Mouse (Mus musculus) limb, embryonic 13.5 days (tissue): ENCODE data around the gene St3gal3. TPM values are rescaled to one million over a fixed set of nuclear protein-coding genes. Genes with fewer than 3 reads are reported as not detected.

Experiments
- ATAC-seq: fragments of 200-750 bp; cut with Nextera tagmentation; 2 replicates; pipeline ENCODE4 v1.8.0; 2017; ENCODE audit warnings: low read depth, moderate number of reproducible peaks, moderate TSS enrichment; ENCODE audit not compliant: low FRiP score
- H3K27ac ChIP-seq: fragments of 300-500 bp; sonication (generic); 2 replicates; pipeline ENCODE4 v1.5.1; 2015; ENCODE audit warnings: inconsistent platforms, mild to moderate bottlenecking, moderate library complexity
- H3K27me3 ChIP-seq: fragments of 300-500 bp; sonication (generic); 2 replicates; pipeline ENCODE4 v1.6.1; 2015; ENCODE audit warnings: mild to moderate bottlenecking, inconsistent platforms
- H3K36me3 ChIP-seq: fragments of 300-500 bp; sonication (generic); 2 replicates; pipeline ENCODE4 v1.6.1; 2015; ENCODE audit warnings: inconsistent platforms, mild to moderate bottlenecking, moderate library complexity
- H3K4me1 ChIP-seq: fragments of 300-500 bp; sonication (generic); 2 replicates; pipeline ENCODE4 v1.6.1; 2015; ENCODE audit warnings: inconsistent platforms
- H3K4me2 ChIP-seq: fragments of 300-500 bp; sonication (generic); replicated peaks from 2 replicates; pipeline ENCODE4 v1.6.1; 2015; ENCODE audit warnings: inconsistent platforms, mild to moderate bottlenecking, moderate library complexity
- H3K4me3 ChIP-seq: fragments of 300-500 bp; sonication (generic); 2 replicates; pipeline ENCODE4 v1.5.1; 2015; ENCODE audit warnings: moderate library complexity, mild to moderate bottlenecking, inconsistent platforms
- H3K9ac ChIP-seq: fragments of 300-500 bp; sonication (generic); 2 replicates; pipeline ENCODE4 v1.6.1; 2015; ENCODE audit warnings: mild to moderate bottlenecking, inconsistent platforms
- H3K9me3 ChIP-seq: fragments of 300-500 bp; sonication (generic); 2 replicates; pipeline ENCODE4 v1.6.1; 2016; ENCODE audit warnings: inconsistent platforms
- WGBS: fragments of 180-500 bp; shearing (Covaris S2); methylation state at CpG from one replicate; pipeline ENCODE4 v1.1.7; 2015; 5-methylcytosine and 5-hydroxymethylcytosine counted together
- polyA plus RNA-seq: library from polyadenylated mRNA; unstranded; fragments of >200 nt; fragmentation: Nextera tagmentation; extraction: Ambion mirVana; gene quantifications from 2 replicates; pipeline ENCODE4 v1.2.1, GENCODE M21; 2015

Gene St3gal3
- polyA plus RNA-seq, 1 experiment from 2014 or later: 9.8 TPM

DNA sequence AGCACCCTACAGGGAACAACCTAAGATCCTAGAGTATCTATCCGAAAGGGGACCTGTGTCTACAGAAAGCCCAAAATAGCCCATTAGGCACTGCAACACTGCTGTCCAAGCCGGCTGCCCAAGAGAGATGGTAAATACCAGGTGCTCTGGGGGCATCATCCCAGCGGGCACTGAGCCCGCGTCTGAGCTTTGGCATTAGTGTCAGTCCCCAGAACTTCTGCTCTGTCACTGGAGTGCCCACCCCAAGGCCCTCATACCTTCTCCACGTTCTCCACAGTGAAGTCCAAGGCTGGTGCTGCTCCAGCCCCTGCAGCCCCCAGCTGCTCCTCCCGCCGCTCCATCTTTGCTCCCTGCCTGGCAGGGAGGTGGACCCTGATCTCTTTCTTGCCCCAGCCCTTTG is 220.7 kb downstream of the St3gal3 start:
- H3K4me1 ChIP-seq: peaks cover 32% of the 10 kb centered on the region
- peaks cover 34% of the 10 kb centered on the region for H3K36me3 ChIP-seq
- peak overlapping the region; percentile 92 for H3K9ac ChIP-seq
- no peaks in the 10 kb centered on the region for H3K9me3 ChIP-seq
- no peaks in the 10 kb centered on the region for H3K27me3 ChIP-seq
- peak overlapping the region; percentile 100 for H3K4me2 ChIP-seq
- H3K4me3 ChIP-seq: peak overlapping the region; percentile 80
- 17% methylated on average over 8 of the region's 8 CpGs for WGBS
- ATAC-seq: 0 out of 2 replicates have a peak, but pooled peaks have one; percentile 1
- H3K27ac ChIP-seq: no peak overlapping the region

DNA sequence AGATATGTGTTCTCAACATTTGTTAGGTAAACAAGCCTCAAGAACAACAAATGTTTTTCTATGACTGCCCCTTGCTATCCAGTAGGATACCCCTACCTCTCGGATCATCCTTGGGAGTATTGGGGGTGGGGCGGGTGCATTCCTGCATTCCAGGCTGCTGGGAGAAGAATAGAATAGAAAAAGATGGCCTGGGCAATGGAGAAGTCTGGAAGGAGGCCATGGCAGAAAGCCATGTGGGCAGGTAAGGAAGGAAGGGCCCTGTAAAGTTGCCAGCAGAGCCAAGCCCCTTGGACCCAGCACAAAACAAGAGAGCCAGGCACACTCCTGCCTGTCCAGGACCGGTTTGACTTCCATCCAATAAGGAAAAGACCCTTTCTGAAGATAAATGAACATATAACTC is 221.3 kb downstream of the St3gal3 start:
- ATAC-seq: no peak
- 60% methylated on average over 3 of the region's 3 CpGs for WGBS
- Histone ChIP-seq H3K36me3 (peaks cover 38% of the 10 kb centered on the region), H3K4me1 (peaks cover 37% of the 10 kb centered on the region), H3K27ac (no peak overlapping the region), H3K9me3 (no peaks in the 10 kb centered on the region), H3K4me2 (peak overlapping the region; percentile 100), H3K4me3 (peak overlapping the region; percentile 80), H3K27me3 (no peaks in the 10 kb centered on the region), H3K9ac (peak overlapping the region; percentile 92)

DNA sequence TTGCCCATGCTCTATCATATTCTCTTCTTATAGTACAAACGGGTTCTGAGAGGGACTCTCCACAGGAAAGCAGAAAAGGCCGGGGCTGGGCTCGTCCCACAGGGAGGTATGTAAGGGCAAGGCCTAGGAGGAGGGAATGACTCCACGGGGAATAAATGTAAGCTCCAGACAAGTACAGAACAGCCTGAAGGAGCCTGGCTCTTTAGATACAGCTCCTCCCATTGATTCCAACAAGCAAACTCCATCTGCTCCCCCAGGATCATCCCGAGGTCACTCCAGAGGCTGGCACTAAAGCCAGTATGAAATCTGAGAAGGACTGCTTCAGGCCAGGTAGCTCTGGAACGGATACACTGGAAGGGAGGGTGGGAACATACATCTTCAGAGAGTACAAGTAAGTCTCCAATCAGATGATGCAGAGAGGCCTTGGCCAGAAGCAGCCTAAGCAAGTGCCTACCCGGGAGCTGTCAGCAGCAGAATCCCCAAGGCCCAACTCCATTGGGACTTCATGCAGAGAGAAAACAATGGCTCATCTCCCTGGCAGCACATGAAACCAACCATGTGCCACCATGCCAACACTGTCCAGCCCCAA is 221.9 kb downstream of the St3gal3 start:
- Histone ChIP-seq H3K27me3 (no peaks in the 10 kb centered on the region), H3K27ac (no peak overlapping the region), H3K4me3 (peak overlapping the region; percentile 80; the same call in 1 of the 2 replicates), H3K9me3 (no peaks in the 10 kb centered on the region), H3K4me2 (peak overlapping the region; percentile 100), H3K9ac (peak overlapping the region; percentile 53), H3K36me3 (peaks cover 42% of the 10 kb centered on the region), H3K4me1 (peaks cover 37% of the 10 kb centered on the region)
- WGBS: 54% methylated on average over 7 of the region's 7 CpGs
- no peak for ATAC-seq

DNA sequence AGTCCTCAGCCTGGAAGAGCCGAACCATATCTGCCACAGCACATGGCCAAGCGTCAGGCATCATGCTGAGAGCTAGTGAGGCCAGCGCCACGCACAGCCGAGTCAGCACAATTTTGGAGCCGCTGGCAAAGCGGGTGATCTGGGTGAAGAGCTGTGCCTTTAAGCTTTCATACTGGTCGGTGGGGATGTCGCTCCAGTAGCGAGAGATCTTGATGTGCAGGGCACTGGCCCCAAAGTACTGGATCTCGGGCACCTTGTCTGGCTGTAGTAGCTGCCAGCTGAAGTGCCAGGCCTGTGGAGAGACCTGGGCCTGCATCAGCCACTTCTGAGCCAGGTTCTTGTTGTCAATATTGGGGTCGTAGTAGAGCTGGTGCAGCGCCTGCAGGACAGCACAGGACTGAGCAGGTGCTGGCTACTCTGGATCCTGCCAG is 222.6 kb downstream of the St3gal3 start:
- H3K36me3 ChIP-seq: peaks cover 46% of the 10 kb centered on the region
- H3K27me3 ChIP-seq: no peaks in the 10 kb centered on the region
- H3K9me3 ChIP-seq: no peaks in the 10 kb centered on the region
- WGBS: 89% methylated on average over 13 of the region's 13 CpGs
- H3K4me2 ChIP-seq: no peak overlapping the region
- ATAC-seq: no peak
- H3K9ac ChIP-seq: no peak overlapping the region
- H3K4me3 ChIP-seq: no peak overlapping the region
- no peak overlapping the region for H3K27ac ChIP-seq
- peaks cover 37% of the 10 kb centered on the region for H3K4me1 ChIP-seq

DNA sequence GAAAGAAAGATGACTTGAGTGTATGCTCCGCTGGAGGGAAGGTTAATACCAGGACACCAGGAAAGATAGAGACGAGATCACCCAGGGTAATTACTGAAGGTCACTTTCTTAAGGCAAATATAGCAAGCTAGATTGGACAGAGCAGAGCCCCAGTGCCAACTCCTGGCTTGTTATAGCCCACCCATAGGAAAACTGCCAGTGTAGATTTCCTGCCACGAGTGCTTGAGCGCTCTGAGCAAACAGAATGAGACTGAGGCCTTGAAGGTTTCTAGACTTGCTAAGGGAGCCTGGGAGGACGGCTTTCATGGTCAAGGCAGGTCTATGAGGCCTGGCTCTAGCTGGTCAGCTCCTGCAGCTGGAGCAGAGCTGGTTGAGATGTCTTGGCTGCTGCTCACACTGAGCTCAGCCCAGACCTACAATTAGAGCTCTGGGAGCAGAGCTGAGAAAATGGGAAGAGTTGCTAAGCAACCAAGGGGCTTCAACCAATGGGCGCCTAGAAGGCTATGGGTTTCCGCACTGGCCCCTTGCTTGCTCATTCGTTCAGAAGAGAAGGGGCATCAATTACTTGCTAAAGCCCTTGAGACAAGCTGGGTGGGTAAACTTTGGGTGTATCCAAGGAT is 225.8 kb downstream of the St3gal3 start:
- 77% methylated on average over 8 of the region's 8 CpGs for WGBS
- ATAC-seq: no peak
- peaks cover 72% of the 10 kb centered on the region for H3K36me3 ChIP-seq

DNA sequence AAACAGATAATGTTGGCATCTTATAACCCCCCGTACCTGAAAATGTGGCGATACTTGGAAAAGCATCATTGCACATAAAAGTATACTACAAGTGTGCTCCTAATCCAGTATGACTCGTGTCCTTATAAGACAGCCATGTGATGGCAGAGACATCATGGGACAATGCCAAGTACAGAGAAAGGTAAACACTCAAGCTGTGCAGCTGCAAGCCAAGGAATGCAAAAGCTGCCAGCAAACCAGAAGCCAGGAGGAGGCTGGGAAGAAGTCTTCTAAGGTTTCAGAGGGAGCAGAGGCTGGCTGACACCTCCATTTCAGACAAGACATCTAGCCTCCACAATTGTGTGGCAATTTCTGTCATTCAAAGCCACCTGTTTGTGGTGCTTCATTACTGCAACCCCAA is 228.5 kb downstream of the St3gal3 start:
- ATAC-seq: no peak
- Histone ChIP-seq H3K27ac (no peak overlapping the region), H3K9ac (no peak overlapping the region), H3K27me3 (no peaks in the 10 kb centered on the region), H3K36me3 (peaks cover 85% of the 10 kb centered on the region), H3K4me3 (no peak overlapping the region), H3K9me3 (no peaks in the 10 kb centered on the region), H3K4me2 (no peak overlapping the region), H3K4me1 (peaks cover 9% of the 10 kb centered on the region)
- WGBS: 94% methylated on average over 3 of the region's 3 CpGs

More for the DNA sequence above, 225.8 kb downstream of the St3gal3 start:
- H3K9ac ChIP-seq: no peak overlapping the region; the same call in 1 of the 2 replicates
- no peaks in the 10 kb centered on the region for H3K9me3 ChIP-seq
- H3K27me3 ChIP-seq: no peaks in the 10 kb centered on the region
- peaks cover 23% of the 10 kb centered on the region for H3K4me1 ChIP-seq
- H3K4me3 ChIP-seq: no peak overlapping the region
- no peak overlapping the region for H3K4me2 ChIP-seq
- no peak overlapping the region for H3K27ac ChIP-seq

DNA sequence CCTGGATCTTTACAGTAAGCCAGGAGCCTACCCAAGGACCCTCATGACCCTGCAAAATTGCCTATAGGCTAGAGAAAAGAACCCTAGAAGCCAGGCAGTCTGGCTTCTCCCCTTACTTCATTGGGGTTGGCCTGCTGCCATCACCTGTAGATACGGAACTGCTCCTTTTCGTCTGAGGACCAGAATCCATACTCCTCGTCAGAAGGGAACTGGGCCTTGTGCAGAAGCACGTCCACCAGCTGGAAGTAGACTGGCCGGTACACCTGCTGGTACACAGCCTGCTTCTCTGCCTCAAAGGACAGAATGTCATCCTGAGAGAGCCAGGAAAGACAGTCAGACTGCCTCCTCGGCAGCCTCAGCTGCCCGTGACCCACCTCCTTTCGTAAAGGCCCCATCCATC is 230.0 kb downstream of the St3gal3 start:
- 91% methylated on average over 8 of the region's 8 CpGs for WGBS
- ATAC-seq: no peak
- Histone ChIP-seq H3K27ac (no peak overlapping the region), H3K4me2 (no peak overlapping the region), H3K36me3 (peaks cover 85% of the 10 kb centered on the region), H3K9ac (no peak overlapping the region), H3K9me3 (no peaks in the 10 kb centered on the region), H3K4me1 (peaks cover 9% of the 10 kb centered on the region), H3K27me3 (no peaks in the 10 kb centered on the region), H3K4me3 (no peak overlapping the region)

DNA sequence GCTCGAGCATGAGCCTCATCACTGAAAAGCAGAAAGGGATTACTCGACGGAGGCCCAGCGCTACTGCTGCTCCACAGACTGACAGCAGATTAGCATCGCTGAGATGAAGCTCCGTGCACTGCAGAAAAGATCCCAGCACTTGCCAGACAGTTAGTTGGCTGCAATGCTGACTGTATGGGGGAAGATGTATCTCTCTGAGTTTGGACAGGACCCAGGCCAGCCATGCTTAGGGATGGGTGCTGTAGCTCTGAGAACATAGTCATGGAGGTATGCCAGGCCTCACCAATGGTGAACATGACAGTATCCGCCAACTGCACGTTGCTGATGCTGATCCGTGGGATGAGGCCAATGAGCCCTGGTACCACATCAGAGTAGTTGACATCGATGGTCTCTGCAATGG is 230.6 kb downstream of the St3gal3 start:
- Histone ChIP-seq H3K27ac (no peak overlapping the region), H3K36me3 (peaks cover 86% of the 10 kb centered on the region), H3K27me3 (no peaks in the 10 kb centered on the region), H3K9me3 (no peaks in the 10 kb centered on the region), H3K9ac (no peak overlapping the region), H3K4me2 (no peak overlapping the region), H3K4me3 (no peak overlapping the region), H3K4me1 (peaks cover 5% of the 10 kb centered on the region)
- 93% methylated on average over 10 of the region's 10 CpGs for WGBS
- no peak for ATAC-seq

DNA sequence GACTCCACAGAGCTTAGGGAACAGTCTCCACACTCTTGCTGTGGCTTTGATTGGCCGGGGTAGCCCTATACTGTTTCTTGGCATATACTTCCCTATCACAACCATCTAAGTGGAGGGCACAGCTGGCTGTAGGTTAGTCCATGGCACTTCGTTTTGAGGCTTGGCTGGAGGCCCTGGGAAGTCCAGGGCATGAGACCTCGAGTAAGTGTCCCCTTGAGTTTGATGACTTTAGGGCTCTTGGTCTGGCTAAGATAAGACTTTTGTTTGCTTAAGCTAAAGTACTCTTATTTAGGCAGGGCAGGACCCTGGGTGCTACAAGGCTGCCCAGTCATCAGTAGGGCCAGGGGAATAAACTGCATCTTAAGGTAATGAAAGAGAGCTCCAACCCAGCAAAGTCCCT is 236.6 kb downstream of the St3gal3 start:
- WGBS: 78% methylated on average over 3 of the region's 3 CpGs
- H3K27ac ChIP-seq: no peak overlapping the region
- ATAC-seq: no peak
- no peak overlapping the region for H3K4me2 ChIP-seq
- no peaks in the 10 kb centered on the region for H3K27me3 ChIP-seq
- H3K9ac ChIP-seq: no peak overlapping the region
- no peak overlapping the region for H3K4me3 ChIP-seq
- peaks cover 91% of the 10 kb centered on the region for H3K36me3 ChIP-seq
- H3K4me1 ChIP-seq: no peaks in the 10 kb centered on the region
- H3K9me3 ChIP-seq: no peaks in the 10 kb centered on the region

DNA sequence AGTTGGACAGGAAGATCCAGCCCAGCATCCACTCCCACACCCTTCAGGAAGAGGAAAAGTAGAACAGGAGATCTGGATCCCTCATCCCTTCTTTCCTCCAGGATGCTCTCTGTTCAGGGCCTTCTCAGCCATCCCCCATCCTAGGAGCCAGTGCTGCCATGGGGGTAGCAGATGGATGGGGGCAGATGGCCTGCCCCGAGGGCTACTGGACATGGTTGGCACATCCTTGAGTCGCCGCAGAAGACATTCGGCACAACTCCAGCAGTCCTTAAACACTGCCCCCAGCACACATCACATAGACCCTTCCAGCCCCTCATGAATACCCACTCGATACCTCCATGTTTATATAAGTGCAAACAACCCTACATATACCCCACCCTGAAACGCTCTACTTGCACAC is 238.7 kb downstream of the St3gal3 start:
- Histone ChIP-seq H3K9me3 (no peaks in the 10 kb centered on the region), H3K4me1 (peaks cover 8% of the 10 kb centered on the region), H3K4me2 (no peak overlapping the region), H3K4me3 (no peak overlapping the region), H3K27ac (no peak overlapping the region), H3K27me3 (no peaks in the 10 kb centered on the region), H3K9ac (no peak overlapping the region), H3K36me3 (peaks cover 70% of the 10 kb centered on the region)
- 97% methylated on average over 6 of the region's 6 CpGs for WGBS
- no peak for ATAC-seq

DNA sequence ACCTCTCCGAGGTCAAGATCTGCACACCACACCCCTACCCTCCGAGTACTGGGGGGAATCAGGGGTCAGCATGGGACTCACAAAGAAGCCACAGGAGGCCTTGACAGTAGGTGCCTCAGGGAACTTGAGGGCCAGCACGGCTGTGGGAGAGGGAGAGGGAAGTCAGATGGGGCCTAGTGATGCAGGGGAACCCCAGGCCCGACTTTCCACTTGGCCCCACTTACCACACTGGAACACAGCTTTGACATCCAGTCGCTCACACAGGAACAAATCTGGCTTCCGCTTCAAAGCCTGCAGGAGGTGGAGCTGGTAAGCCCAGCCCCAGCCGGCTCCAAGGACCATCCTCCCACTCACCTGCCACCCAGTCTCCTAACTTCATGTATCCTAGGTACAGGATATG is 239.4 kb downstream of the St3gal3 start:
- Histone ChIP-seq H3K27me3 (no peaks in the 10 kb centered on the region), H3K4me3 (no peak overlapping the region), H3K4me1 (peaks cover 11% of the 10 kb centered on the region), H3K4me2 (no peak overlapping the region), H3K27ac (no peak overlapping the region), H3K9me3 (no peaks in the 10 kb centered on the region), H3K9ac (no peak overlapping the region), H3K36me3 (peaks cover 63% of the 10 kb centered on the region)
- no peak for ATAC-seq
- 75% methylated on average over 7 of the region's 7 CpGs for WGBS

DNA sequence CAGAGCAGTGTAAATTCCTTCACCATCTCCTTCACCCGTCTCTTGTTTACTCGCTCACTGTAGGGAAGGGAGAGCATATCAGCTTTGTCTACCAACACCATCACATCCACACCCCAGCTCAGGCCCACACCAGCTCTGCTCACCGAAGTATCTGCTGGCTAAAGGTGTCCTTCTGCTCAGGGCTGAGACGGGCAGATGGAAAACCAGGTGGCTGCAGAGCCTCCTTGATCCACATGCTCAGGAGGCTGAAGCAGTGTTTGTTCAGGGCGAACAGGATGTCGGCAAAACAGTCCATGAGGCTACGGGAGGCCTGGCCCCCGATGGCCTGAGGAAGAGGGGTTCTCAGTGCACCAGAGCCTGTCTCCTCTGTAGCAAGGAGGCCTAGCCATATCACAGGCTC is 240.1 kb downstream of the St3gal3 start:
- 87% methylated on average over 8 of the region's 8 CpGs for WGBS
- ATAC-seq: no peak
- H3K9ac ChIP-seq: no peak overlapping the region
- H3K9me3 ChIP-seq: no peaks in the 10 kb centered on the region
- H3K4me1 ChIP-seq: peaks cover 11% of the 10 kb centered on the region
- H3K27ac ChIP-seq: no peak overlapping the region
- H3K36me3 ChIP-seq: peaks cover 63% of the 10 kb centered on the region
- H3K4me3 ChIP-seq: no peak overlapping the region
- no peak overlapping the region for H3K4me2 ChIP-seq
- H3K27me3 ChIP-seq: no peaks in the 10 kb centered on the region

DNA sequence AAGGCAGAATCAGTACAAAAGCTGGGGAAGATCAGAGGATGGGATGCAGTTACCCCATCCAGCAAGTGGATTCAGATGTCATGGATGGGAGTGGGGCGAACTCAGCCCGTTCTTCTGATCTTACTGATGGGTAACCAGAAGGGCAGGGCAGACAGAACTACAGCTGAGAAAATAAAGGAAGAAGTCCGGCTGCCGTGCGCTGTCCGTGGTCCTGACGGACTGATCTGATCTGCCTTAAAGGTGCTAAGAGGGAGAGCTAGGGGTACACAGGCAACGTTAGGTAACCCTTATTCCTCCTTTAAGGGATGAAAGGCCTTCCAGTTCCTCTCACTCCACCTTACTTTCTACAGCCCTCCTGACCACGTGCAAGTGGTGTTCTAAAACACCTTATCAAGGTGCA is 241.3 kb downstream of the St3gal3 start:
- no peaks in the 10 kb centered on the region for H3K27me3 ChIP-seq
- no peak for ATAC-seq
- no peaks in the 10 kb centered on the region for H3K9me3 ChIP-seq
- no peak overlapping the region for H3K9ac ChIP-seq
- peaks cover 11% of the 10 kb centered on the region for H3K4me1 ChIP-seq
- H3K4me3 ChIP-seq: no peak overlapping the region
- 21% methylated on average over 9 of the region's 9 CpGs for WGBS
- H3K27ac ChIP-seq: no peak overlapping the region
- H3K4me2 ChIP-seq: no peak overlapping the region
- H3K36me3 ChIP-seq: peaks cover 58% of the 10 kb centered on the region
